Mouse (Mus musculus): ENCODE measurements around the gene Rasd1. TPM values are rescaled to one million over a fixed set of nuclear protein-coding genes. Genes with fewer than 3 reads are reported as not detected.

Rasd1 gene
- polyA plus RNA-seq, 1 experiment from 2014 or later, result 2.0 TPM

Other genes starting within 250 kb of the Rasd1 start
- 1.5 and 1.8 TPM in 2 replicates for gene Pld6, start 177.3 kb downstream of the Rasd1 start, polyA plus RNA-seq (2014; fragmentation: Nextera tagmentation; extraction: Ambion mirVana)
- 30.1 and 33.1 TPM in 2 replicates for gene Flcn, start 154.9 kb downstream of the Rasd1 start, polyA plus RNA-seq (2014; fragmentation: Nextera tagmentation; extraction: Ambion mirVana)
- 26.1 and 26.2 TPM in 2 replicates for gene Nt5m, start 125.5 kb downstream of the Rasd1 start, polyA plus RNA-seq (2014; fragmentation: Nextera tagmentation; extraction: Ambion mirVana)
- 211 and 226 TPM in 2 replicates for gene Cops3, start 125.1 kb downstream of the Rasd1 start, polyA plus RNA-seq (2014; fragmentation: Nextera tagmentation; extraction: Ambion mirVana)
- gene Med9, start 16.7 kb downstream of the Rasd1 start, polyA plus RNA-seq (2014; fragmentation: Nextera tagmentation; extraction: Ambion mirVana), result 42.9 and 44.6 TPM in 2 replicates
- 9.4 and 12.6 TPM in 2 replicates for gene Pemt, start 81.5 kb upstream of the Rasd1 start, polyA plus RNA-seq (2014; fragmentation: Nextera tagmentation; extraction: Ambion mirVana)
- 18.6 and 24.2 TPM in 2 replicates for gene Rai1, start 140.1 kb upstream of the Rasd1 start, polyA plus RNA-seq (2014; fragmentation: Nextera tagmentation; extraction: Ambion mirVana)